ENCODE assay signal across 8 mouse cellular contexts in the genomic region with DNA sequence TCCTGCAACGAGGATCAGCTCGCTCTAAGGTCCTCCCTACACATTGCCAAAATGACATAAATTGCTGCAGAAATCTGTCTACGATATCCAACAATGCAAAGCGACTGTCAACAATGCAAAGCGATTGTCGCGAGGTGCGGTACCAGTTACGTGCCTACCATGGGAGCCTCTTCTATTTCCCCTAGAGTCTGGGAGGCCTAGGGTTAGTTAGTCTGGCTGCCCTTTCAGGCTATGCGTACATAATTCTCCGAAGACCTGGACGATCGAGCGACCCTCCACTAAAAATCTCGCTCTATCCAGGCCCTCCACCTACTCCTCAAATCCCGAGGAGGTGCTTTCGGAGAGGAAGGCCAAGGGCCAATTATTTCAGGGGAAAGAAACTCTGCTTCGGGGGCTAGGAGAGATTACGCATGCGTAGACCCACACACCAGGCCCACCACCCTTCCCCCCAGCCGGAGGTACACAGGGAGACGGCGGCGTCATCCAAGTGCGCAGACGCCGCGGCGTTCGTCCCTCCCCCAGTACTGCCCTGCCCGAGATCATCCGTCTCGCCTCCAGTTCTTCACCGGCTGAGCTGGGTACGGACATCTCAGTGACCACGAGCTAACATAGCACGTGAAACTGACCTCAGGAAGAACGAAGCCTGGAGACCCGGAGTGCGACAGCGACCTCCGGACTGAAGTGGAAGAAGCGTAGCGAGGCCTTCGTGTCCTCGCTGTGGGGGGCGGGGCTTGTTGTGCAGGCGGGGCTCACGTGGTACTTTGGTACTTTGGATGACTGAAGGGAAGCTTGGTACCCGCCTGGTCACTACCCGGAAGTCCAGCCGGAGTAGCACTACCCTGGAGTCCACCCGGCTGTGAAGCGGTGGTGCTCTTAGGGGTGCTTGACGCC. TPM values are rescaled to one million over a fixed set of nuclear protein-coding genes. Genes with fewer than 3 reads are reported as not detected.
DNase-seq lines count a peak whose midpoint lies in the region; ATAC-seq lines count a peak whose summit lies in the region.

A gene (minus strand): TSS at position 742 of the 891 bp plus-strand sequence.

- ATAC-seq in hindbrain, embryonic 11.5 days (ENCODE audit: low FRiP score): peak; percentile 97

- H3K27ac ChIP-seq in hindbrain, embryonic 11.5 days (ENCODE audit: low read depth, low read length): peak within 1 kb of the TSS; percentile 90

- DNase-seq in MN1 (ENCODE audit: low spot score): peak; percentile 93
- DNase-seq in cerebellum, adult 9-10 months: peak; percentile 92
- DNase-seq in frontal cortex, adult 2 months (ENCODE audit: extremely low spot score in 1 of 2, low spot score in 1 of 2): peak; percentile 88 to 96
- peak; percentile 96 for DNase-seq in hindbrain, embryonic 11.5 days (ENCODE audit: low spot score)
- DNase-seq in layer of hippocampus, postnatal 10 days (ENCODE audit: low spot score in 2 of 2): peak; percentile 91 to 94
- DNase-seq in lung, postnatal 10 days: peak; percentile 95
- peak; percentile 90 for DNase-seq in ovary, postnatal 36 days (ENCODE audit: low spot score)
- peak; percentile 92 for DNase-seq in thymus, postnatal 25 days

- no peaks in the 10 kb centered on the region for H3K27me3 ChIP-seq in hindbrain, embryonic 11.5 days (ENCODE audit: control insufficient read depth, insufficient read depth, low read length)

- peak within 1 kb of the TSS; percentile 60 for H3K9ac ChIP-seq in hindbrain, embryonic 11.5 days (ENCODE audit: low read depth, low read length)

- WGBS in hindbrain, embryonic 11.5 days: 4% methylated on average over 54 of the region's 55 CpGs

- peak within 1 kb of the TSS; percentile 56 for H3K4me2 ChIP-seq in hindbrain, embryonic 11.5 days (replicated peaks; ENCODE audit: low read depth, low read length)

- no peaks in the 10 kb centered on the region for H3K9me3 ChIP-seq in hindbrain, embryonic 11.5 days (ENCODE audit: control insufficient read depth, low read length)

- no peaks in the 10 kb centered on the region for H3K36me3 ChIP-seq in hindbrain, embryonic 11.5 days (ENCODE audit: control insufficient read depth, insufficient read depth, low read length)

- peak within 1 kb of the TSS; percentile 45 for H3K4me3 ChIP-seq in hindbrain, embryonic 11.5 days (ENCODE audit: low read depth, low read length)

- 0 out of 2 replicates have a peak, but pooled peaks cover 3% of the 10 kb centered on the region for H3K4me1 ChIP-seq in hindbrain, embryonic 11.5 days (replicated peaks; ENCODE audit: control insufficient read depth, insufficient read depth, low read length)

RNA-seq across cellular contexts. Expression of the gene that starts here (rescaled TPM):
- 34.5 and 36.4 TPM in 2 replicates for polyA plus RNA-seq in frontal cortex, adult 2 months (2012; rRNA removed)
- 59.6 and 64.4 TPM in 2 replicates for polyA plus RNA-seq in hindbrain, embryonic 11.5 days (2014; fragmentation: Nextera tagmentation; extraction: Ambion mirVana)
- 10 to 100 TPM; 29.7 to 32.4 TPM for total RNA-seq in layer of hippocampus, postnatal 10 days (2021)

Comparison
In these comparisons a context has a peak if more than half of its experiments do, and no peak if none do; other contexts are left out.
1. Peak in every context shown above with its lines: DNase-seq, ATAC-seq, H3K4me3 ChIP-seq and H3K27ac ChIP-seq.